Mouse (Mus musculus) kidney, embryonic 16.5 days (tissue): ENCODE measurements around the gene Kbtbd13. TPM values are rescaled to one million over a fixed set of nuclear protein-coding genes. Genes with fewer than 3 reads are reported as not detected.

Source experiments
- ATAC-seq: fragments of 200-750 bp; cut with Nextera tagmentation; 2 replicates; pipeline ENCODE4 v1.8.0; 2017; ENCODE audit warnings: moderate TSS enrichment; ENCODE audit not compliant: low FRiP score, low TSS enrichment
- H3K27ac ChIP-seq: fragments of 300-500 bp; sonication (generic); 2 replicates; pipeline ENCODE4 v1.5.1; 2014; ENCODE audit warnings: low read length
- H3K27me3 ChIP-seq: fragments of 300-500 bp; sonication (generic); 2 replicates; pipeline ENCODE4 v1.6.1; 2014; ENCODE audit warnings: low read length, control low read depth, mixed read lengths; ENCODE audit not compliant: insufficient read depth
- H3K36me3 ChIP-seq: fragments of 300-500 bp; sonication (generic); 2 replicates; pipeline ENCODE4 v1.6.1; 2014; ENCODE audit warnings: low read length, control low read depth, mixed read lengths; ENCODE audit not compliant: insufficient read depth
- H3K4me1 ChIP-seq: fragments of 300-500 bp; sonication (generic); 2 replicates; pipeline ENCODE4 v1.6.1; 2014; ENCODE audit warnings: low read length, control low read depth, mixed read lengths; ENCODE audit not compliant: insufficient read depth
- H3K4me2 ChIP-seq: fragments of 300-500 bp; sonication (generic); replicated peaks from 2 replicates; pipeline ENCODE4 v1.6.1; 2014; ENCODE audit warnings: low read depth, low read length
- H3K4me3 ChIP-seq: fragments of 300-500 bp; sonication (generic); 2 replicates; pipeline ENCODE4 v1.5.1; 2014; ENCODE audit warnings: mild to moderate bottlenecking, low read length
- H3K9ac ChIP-seq: fragments of 300-500 bp; sonication (generic); replicated peaks from 2 replicates; pipeline ENCODE4 v1.6.1; 2014; ENCODE audit warnings: low read length
- H3K9me3 ChIP-seq: fragments of 300-500 bp; sonication (generic); 2 replicates; pipeline ENCODE4 v1.6.1; 2016; ENCODE audit warnings: low read length, control low read depth
- WGBS: fragments of 180-500 bp; shearing (Covaris S2); extraction: QIAGEN DNeasy Blood & Tissue Kit; methylation state at CpG from one replicate; pipeline ENCODE4 v1.1.7; 2014; 5-methylcytosine and 5-hydroxymethylcytosine counted together
- polyA plus RNA-seq: library from polyadenylated mRNA; unstranded; fragments of >200 nt; fragmentation: Nextera tagmentation; extraction: Ambion mirVana; gene quantifications from 2 replicates; pipeline ENCODE4 v1.2.1, GENCODE M21; 2015

The Kbtbd13 gene
- polyA plus RNA-seq, result 2.2 and 2.6 TPM in 2 replicates

GRCm38 (mm10) chr9:65391613-65391964 is at the start of gene Kbtbd13:
Gene Kbtbd13, minus strand, starts transcription at chr9:65391652.
- ATAC-seq, result no peak

DNA sequence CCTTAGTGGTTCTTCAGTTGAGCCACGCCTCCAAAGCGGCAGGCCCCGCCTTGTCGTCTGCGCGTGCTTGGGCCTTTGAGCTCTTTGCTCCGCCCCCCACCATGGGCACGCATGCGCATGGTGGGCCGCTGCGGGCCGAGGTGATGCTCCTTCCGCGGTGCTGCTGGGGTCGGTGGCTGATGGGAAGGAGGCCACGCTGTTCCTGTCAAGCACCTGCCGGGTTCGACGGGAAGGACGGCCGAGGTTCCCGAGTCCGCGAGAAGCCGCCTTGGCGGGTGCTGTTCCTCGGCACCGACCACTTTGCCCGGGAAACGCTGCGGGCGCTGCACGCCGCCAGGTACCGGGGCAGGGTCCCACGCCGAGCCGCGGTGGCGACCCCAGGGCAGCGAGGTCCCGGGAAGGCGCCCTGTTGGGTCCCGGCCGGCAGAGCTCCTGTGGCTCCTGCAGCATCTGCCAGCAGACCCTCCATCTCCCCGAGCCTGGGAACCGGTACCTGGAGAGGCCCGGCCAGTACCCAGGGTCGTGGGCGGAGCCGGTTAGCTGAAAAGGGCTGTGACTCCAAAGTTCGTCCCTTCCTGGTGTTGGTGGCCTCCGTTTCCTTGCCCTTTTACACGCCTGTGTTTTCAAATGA is 44.3 kb upstream of the Kbtbd13 start, which contains the start of gene Mtfmt:
TSS of gene Mtfmt (plus strand) at position 112 of the 631 bp plus-strand sequence.
- peaks cover 8% of the 10 kb centered on the region for H3K4me1 ChIP-seq
- ATAC-seq, result peak; percentile 88
- H3K36me3 ChIP-seq, result peaks cover 6% of the 10 kb centered on the region
- peak within 1 kb of the TSS; percentile 55; the same call in 1 of the 2 replicates for H3K27ac ChIP-seq
- under 1% methylated on average over 54 of the region's 54 CpGs for WGBS
- no peaks in the 10 kb centered on the region for H3K27me3 ChIP-seq
- H3K4me3 ChIP-seq, result peak within 1 kb of the TSS; percentile 98
- no peaks in the 10 kb centered on the region for H3K9me3 ChIP-seq
- peak within 1 kb of the TSS; percentile 66 for H3K4me2 ChIP-seq
- H3K9ac ChIP-seq, result peak within 1 kb of the TSS; percentile 89

More at GRCm38 (mm10) chr9:65391613-65391964, at the start of gene Kbtbd13:
- Histone ChIP-seq H3K27me3 (peaks cover 36% of the 10 kb centered on the region), H3K4me2 (peak within 1 kb of the TSS; percentile 71), H3K9ac (peak within 1 kb of the TSS; percentile 67), H3K27ac (no peak within 1 kb of the TSS), H3K4me3 (peak within 1 kb of the TSS; percentile 50), H3K4me1 (peaks cover 7% of the 10 kb centered on the region; the same call in 1 of the 2 replicates), H3K36me3 (no peaks in the 10 kb centered on the region), H3K9me3 (no peaks in the 10 kb centered on the region; the same call in 1 of the 2 replicates)
- WGBS, result 25% methylated on average over 8 of the region's 8 CpGs

GRCm38 (mm10) chr9:65435211-65435610 is 43.8 kb upstream of the Kbtbd13 start:
- no peaks in the 10 kb centered on the region for H3K9me3 ChIP-seq
- 78% methylated on average over 4 of the region's 4 CpGs for WGBS
- H3K9ac ChIP-seq, result no peak overlapping the region
- H3K36me3 ChIP-seq, result no peaks in the 10 kb centered on the region; the same call in 1 of the 2 replicates
- H3K4me3 ChIP-seq, result no peak overlapping the region; the same call in 1 of the 2 replicates
- peaks cover 8% of the 10 kb centered on the region for H3K4me1 ChIP-seq
- H3K27me3 ChIP-seq, result no peaks in the 10 kb centered on the region
- peak; percentile 59 for ATAC-seq
- H3K27ac ChIP-seq, result no peak overlapping the region
- H3K4me2 ChIP-seq, result no peak overlapping the region

- WGBS, result 69% methylated on average over 5 of the region's 5 CpGs
Measured at GRCm38 (mm10) chr9:65434140-65434539, 42.7 kb upstream of the Kbtbd13 start.

GRCm38 (mm10) chr9:65432236-65432635 is 40.8 kb upstream of the Kbtbd13 start:
- H3K36me3 ChIP-seq, result no peaks in the 10 kb centered on the region
- no peaks in the 10 kb centered on the region for H3K9me3 ChIP-seq
- no peak for ATAC-seq
- no peak overlapping the region for H3K4me2 ChIP-seq
- peaks cover 8% of the 10 kb centered on the region for H3K4me1 ChIP-seq
- no peak overlapping the region for H3K27ac ChIP-seq
- H3K27me3 ChIP-seq, result no peaks in the 10 kb centered on the region
- under 1% methylated on average over 3 of the region's 3 CpGs for WGBS
- H3K9ac ChIP-seq, result no peak overlapping the region
- no peak overlapping the region for H3K4me3 ChIP-seq

More at GRCm38 (mm10) chr9:65434140-65434539, 42.7 kb upstream of the Kbtbd13 start:
- no peak for ATAC-seq
- Histone ChIP-seq H3K4me3 (no peak overlapping the region), H3K9me3 (no peaks in the 10 kb centered on the region), H3K27me3 (no peaks in the 10 kb centered on the region), H3K27ac (no peak overlapping the region), H3K9ac (no peak overlapping the region), H3K4me1 (peaks cover 8% of the 10 kb centered on the region), H3K36me3 (no peaks in the 10 kb centered on the region), H3K4me2 (no peak overlapping the region)

DNA sequence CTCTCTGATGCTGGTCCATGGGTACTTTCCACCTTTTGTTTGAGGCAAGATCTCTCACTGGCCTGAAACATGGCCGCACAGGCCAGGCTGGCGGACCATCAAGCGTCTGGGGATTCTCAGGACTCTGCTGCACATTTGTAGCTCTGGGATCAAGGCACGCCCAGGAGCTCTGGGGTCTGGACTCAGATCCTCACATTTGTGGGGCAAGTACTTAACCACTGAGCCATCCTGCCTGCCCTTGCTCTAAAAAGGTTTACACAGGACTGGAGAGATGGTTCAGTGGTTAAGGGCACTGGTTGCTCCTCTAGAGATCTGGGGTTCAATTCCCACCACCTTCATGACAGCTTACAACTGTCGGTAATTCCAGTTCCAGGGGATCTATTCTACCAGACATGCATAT is 39.5 kb upstream of the Kbtbd13 start:
- Histone ChIP-seq H3K27me3 (no peaks in the 10 kb centered on the region), H3K9me3 (no peaks in the 10 kb centered on the region), H3K9ac (no peak overlapping the region), H3K36me3 (no peaks in the 10 kb centered on the region), H3K4me3 (no peak overlapping the region), H3K4me1 (no peaks in the 10 kb centered on the region), H3K4me2 (no peak overlapping the region), H3K27ac (no peak overlapping the region)
- ATAC-seq, result no peak
- 90% methylated on average over 5 of the region's 5 CpGs for whole genome bisulfite sequencing

DNA sequence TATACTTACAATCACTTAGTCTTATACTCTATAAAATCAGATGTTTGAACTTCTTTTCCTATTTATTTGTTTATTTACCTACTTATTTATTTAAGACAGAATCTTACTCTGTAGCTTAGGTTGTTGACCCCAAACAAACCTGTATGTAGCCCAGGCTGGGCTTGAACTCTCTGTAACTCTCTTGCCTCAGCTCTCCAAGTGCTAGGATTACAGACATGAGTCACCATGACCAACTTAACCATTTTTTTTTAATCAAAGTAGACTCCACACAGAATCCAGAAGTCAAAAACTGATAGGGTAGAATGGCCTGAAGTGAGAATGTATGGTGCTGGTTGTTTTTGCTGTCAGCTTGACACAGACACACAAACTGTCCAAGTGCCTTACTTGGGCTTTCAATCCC is 38.9 kb upstream of the Kbtbd13 start:
- Histone ChIP-seq H3K9ac (no peak overlapping the region), H3K4me2 (no peak overlapping the region), H3K27ac (no peak overlapping the region), H3K4me3 (no peak overlapping the region), H3K9me3 (no peaks in the 10 kb centered on the region), H3K27me3 (no peaks in the 10 kb centered on the region), H3K36me3 (no peaks in the 10 kb centered on the region), H3K4me1 (no peaks in the 10 kb centered on the region)
- ATAC-seq, result no peak

- no peak overlapping the region for H3K4me2 ChIP-seq
- H3K4me3 ChIP-seq, result no peak overlapping the region
- H3K4me1 ChIP-seq, result 0 out of 2 replicates have a peak, but pooled peaks cover 3% of the 10 kb centered on the region
- peak overlapping the region; percentile 66; the same call in 1 of the 2 replicates for H3K27ac ChIP-seq
- ATAC-seq, result no peak
- WGBS, result 90% methylated on average over 5 of the region's 5 CpGs
- H3K27me3 ChIP-seq, result no peaks in the 10 kb centered on the region
- no peaks in the 10 kb centered on the region for H3K9me3 ChIP-seq
- H3K9ac ChIP-seq, result no peak overlapping the region
- no peaks in the 10 kb centered on the region for H3K36me3 ChIP-seq
Measured at GRCm38 (mm10) chr9:65428003-65428402, 36.6 kb upstream of the Kbtbd13 start.

GRCm38 (mm10) chr9:65427511-65427910 is 36.1 kb upstream of the Kbtbd13 start:
- ATAC-seq, result peak; percentile 82
- 35% methylated on average over 2 of the region's 2 CpGs for WGBS
- Histone ChIP-seq H3K4me1 (0 out of 2 replicates have a peak, but pooled peaks cover 3% of the 10 kb centered on the region), H3K4me3 (no peak overlapping the region), H3K4me2 (no peak overlapping the region), H3K27ac (peak overlapping the region; percentile 18; the same call in 1 of the 2 replicates), H3K27me3 (no peaks in the 10 kb centered on the region), H3K9ac (no peak overlapping the region), H3K36me3 (no peaks in the 10 kb centered on the region), H3K9me3 (no peaks in the 10 kb centered on the region)

DNA sequence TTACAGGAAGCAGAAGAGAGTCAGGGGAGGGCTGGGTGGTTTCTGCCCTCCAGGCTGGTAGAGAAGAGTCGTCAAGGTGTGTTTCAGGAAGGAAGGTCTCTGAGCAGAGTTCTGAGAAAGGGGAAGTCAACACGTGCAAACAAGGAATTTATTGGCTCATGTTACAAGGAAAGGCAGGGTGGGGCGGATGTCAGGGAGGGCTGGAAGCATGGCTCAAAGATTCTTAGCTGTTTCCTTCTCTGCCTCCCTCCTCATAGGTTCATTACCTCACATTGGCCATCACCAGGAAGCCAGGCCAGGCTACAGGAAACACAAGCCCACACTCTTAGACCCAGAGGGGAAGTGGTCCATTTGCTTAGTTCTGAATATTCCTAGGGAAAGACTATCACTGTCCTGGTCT is 32.9 kb upstream of the Kbtbd13 start:
- no peak overlapping the region for H3K9ac ChIP-seq
- H3K36me3 ChIP-seq, result no peaks in the 10 kb centered on the region
- no peak for ATAC-seq
- H3K27ac ChIP-seq, result no peak overlapping the region
- no peak overlapping the region for H3K4me2 ChIP-seq
- 24% methylated on average over 3 of the region's 3 CpGs for WGBS
- H3K4me3 ChIP-seq, result no peak overlapping the region
- H3K27me3 ChIP-seq, result no peaks in the 10 kb centered on the region
- H3K4me1 ChIP-seq, result 0 out of 2 replicates have a peak, but pooled peaks cover 3% of the 10 kb centered on the region
- no peaks in the 10 kb centered on the region for H3K9me3 ChIP-seq
